Mouse (Mus musculus): Measurements from ENCODE around the gene Kcnj6.
"Not testable (repeated sequence)": the region's sequence is repeated elsewhere in the genome, so short reads cannot be mapped to it uniquely, and the experiment has no call there.

Kcnj6 gene

DNA sequence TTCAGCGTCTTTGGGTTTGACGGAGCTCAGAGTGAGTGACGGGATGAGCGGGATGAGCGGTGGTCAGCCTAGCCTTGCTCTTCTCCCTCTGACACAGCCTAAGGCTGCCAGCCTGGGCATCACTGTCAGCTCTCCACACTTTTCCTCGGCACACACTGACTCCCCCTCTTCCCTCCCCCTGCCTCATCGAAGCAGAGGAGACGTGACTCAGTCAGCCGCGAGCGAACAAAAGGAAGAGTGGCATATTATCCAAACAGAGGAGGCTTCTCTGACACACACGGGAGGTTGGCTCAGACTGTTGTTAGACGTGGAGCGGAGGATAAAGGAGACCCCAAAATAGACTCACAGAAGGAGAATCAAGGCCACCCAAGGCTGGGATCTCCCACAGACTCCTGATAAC lies 147.1 kb downstream of the Kcnj6 start:
- DNase-seq (ENCODE audit: low spot score in 2 of 2) = no peak

DNA sequence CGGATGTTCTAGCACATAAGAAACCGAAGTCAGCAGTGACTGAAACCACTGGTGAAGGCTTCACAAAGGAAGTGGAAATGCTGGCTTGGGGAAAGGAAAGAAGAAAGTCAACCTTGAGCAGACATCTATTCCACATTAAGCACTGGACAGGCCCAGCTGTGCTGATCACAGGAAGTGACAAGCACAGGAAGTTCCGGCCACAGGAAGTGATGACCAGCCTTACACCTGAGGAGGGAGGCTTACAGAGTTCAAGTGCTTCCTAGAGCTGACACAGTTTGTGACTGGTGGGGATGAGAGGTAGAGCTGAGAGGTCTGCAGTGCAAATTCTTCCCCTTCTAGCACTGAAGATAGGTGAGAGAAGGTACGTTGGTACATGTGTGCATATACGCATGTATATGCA lies 151.5 kb downstream of the Kcnj6 start:
- DNase-seq (ENCODE audit: low spot score in 2 of 2) = no peak

- DNase-seq (ENCODE audit: low spot score in 2 of 2) = no peak
Observed at GRCm38 (mm10) chr16:94844769-94845168, 152.7 kb downstream of the Kcnj6 start.

DNA sequence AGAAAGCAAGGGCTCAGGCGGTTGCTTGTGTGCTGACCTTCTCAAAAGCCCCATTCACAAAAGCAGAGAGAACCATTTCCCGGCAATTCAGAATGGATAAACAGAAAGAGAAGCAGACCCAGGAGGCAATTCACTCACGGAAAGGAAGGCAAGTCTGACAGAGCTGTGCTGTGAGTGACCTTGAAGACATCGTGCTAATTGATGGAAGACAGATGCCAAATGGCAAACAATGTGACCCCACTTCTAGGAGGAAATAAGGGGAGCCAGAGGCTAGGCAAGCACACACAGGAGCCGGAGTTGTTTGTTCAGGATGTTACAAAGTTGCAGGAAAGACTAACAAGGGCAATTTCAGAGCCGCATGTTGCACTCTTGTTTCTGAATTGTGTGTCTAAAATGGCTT lies 158.1 kb downstream of the Kcnj6 start:
- no peak for DNase-seq (ENCODE audit: low spot score in 2 of 2)

DNA sequence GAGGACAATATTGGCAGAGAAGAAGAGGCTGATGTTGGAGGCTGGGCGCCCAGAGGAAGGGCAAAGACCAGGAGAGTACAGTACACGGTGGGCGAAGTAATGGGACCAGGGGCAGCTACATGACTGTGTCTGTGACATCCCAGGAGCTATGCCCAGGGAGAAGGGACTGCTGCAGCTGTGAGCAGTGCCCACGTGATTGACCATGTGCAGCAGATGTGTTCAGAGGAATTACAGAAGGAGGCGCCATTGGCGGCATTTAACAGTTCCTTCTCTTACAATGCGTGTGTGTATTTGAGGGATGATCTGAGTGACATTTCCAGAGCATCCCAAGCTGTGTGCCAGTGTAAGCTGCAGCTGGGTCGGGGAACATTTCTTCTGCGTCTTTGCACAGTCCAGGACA lies 159.6 kb downstream of the Kcnj6 start:
- no peak for DNase-seq (ENCODE audit: low spot score in 2 of 2)

DNA sequence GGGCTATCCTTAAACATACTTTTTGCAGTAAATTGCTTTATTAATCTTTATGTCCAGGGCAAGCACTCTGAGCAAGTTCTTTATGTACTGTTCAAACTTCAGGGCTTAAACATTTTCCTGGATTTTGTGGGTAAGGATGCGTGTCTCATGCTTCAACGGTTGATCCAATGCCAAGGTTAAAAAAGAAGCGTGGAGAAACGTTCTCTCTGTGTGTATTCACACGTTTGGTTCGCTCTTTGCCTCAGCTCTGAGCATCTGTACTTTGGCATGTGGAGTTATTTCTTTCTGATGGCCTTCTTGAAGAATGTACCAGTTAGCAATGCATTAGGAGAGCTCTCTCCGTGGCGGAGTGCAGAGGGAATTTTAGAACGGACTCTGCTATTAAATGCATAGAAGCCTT lies 163.0 kb downstream of the Kcnj6 start:
- no peak for DNase-seq (ENCODE audit: low spot score in 2 of 2)

- no peak for DNase-seq (ENCODE audit: low spot score in 2 of 2)
Observed at GRCm38 (mm10) chr16:94828166-94828565, 169.3 kb downstream of the Kcnj6 start.

DNA sequence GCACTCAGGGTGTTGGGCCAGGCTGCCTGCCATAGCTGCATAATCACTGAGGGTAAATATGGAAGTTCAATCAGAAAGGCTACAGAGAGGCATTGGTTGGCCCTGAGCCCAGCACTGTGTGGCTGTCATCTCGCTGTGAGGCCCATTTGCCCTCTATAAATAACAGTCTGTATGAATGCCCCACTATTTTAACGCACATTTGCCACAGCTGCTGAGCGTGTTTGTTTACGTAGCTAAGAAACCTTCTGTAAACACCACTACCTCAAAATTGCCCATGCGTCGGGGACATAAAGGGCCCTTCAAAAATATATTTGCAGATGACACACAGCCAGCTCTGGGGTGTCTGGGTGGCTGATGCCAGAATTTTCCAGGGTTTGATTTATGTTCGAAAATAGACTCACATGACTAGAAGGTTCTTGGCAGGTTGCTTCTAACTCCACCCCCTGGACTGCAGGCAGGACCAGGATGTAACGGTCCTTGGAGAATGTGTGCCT lies 170.4 kb downstream of the Kcnj6 start:
- DNase-seq (ENCODE audit: low spot score in 2 of 2) = peak in 1 of 2 experiments; percentile 14

GRCm38 (mm10) chr16:94825274-94825673 lies 172.2 kb downstream of the Kcnj6 start:
- DNase-seq (ENCODE audit: low spot score in 2 of 2) = no peak

DNA sequence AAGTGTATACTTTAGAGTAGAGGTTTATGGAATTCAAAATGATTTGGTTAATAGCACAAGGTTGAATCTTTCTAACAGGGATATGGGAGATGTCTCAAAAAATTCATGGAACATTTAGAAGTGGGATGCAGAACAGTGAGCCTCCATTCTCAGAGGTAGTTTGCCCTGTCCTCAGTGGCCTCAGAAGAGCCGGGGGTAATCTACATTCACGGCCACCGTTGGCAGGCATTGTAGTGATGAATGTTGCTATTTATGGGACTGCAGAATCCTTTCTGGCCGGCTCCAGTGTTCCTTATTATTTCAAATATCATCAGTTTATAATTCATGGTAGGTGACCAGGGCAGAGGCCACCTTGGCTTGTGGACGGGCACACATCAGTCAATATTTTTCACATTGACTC lies 174.9 kb downstream of the Kcnj6 start:
- DNase-seq (ENCODE audit: low spot score in 2 of 2) = no peak

- DNase-seq (ENCODE audit: low spot score in 2 of 2) = no peak
Observed at GRCm38 (mm10) chr16:94821610-94822009, 175.9 kb downstream of the Kcnj6 start.

DNA sequence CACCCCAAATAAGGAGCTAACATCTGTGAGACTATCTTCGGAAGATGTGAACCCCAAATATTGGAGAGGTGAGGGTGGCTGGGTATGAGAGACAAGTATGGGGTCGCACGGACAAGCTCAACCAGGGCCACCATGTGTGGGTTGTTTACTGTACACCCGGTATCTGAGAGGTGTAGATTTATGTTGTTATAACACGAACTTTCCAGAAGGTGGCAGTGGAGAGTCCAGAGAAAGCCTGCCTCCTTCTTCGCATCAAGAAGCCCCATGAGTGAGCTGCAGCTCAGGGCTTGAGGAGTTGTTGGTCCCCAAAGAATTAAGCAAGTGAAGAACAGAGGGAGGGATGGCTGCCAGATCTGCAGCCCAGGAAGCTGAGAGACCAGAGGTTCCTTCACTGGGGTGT lies 181.1 kb downstream of the Kcnj6 start:
- peak in 1 of 2 experiments; percentile 31 for DNase-seq (ENCODE audit: low spot score in 2 of 2)

DNA sequence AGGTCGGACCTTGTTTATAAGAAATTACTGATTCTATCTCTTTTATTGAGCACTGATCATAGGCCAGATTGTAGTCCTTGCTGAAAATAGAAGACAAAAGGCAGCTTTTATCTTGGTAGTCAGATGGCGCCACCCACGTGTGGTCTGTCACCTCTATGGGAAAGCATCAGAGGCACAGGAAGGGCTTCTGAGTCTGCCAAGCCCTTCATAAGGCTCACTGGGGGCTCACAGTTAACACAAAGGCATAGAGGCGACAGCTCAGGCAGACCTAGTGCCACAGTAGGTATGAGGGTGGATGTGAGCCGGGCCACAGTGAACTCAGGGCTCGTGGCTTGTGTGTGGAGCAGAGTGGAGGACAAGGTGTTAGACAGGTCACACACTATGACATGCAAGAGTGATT lies 181.6 kb downstream of the Kcnj6 start:
- DNase-seq (ENCODE audit: low spot score in 2 of 2) = no peak

GRCm38 (mm10) chr16:94809286-94809685 lies 188.2 kb downstream of the Kcnj6 start:
- DNase-seq (ENCODE audit: low spot score in 2 of 2) = not testable (repeated sequence)

- DNase-seq (ENCODE audit: low spot score in 2 of 2) = no peak
Observed at GRCm38 (mm10) chr16:94798241-94798640, 199.3 kb downstream of the Kcnj6 start.

GRCm38 (mm10) chr16:94797366-94797765 lies 200.1 kb downstream of the Kcnj6 start:
- DNase-seq (ENCODE audit: low spot score in 2 of 2) = no peak

DNA sequence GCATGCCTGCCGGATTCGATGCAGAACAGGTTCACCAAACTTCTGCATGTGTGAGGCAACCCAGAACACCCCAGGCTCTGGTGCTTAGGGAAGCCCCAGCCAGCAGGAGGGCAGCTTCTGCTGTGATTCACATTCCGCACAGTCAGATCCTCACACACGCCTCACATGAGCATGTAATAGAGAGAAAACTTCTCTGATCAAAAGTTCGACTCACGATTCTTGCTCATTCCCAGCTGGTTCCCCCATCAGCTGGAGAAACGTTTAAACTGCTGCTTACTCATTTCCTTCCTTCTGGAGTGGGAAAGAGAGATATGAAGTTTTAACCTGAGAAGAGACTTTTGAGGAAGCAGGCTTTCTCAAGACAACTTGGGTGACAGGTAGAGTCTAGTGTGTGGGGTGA lies 204.5 kb downstream of the Kcnj6 start:
- DNase-seq (ENCODE audit: low spot score in 2 of 2) = no peak

DNA sequence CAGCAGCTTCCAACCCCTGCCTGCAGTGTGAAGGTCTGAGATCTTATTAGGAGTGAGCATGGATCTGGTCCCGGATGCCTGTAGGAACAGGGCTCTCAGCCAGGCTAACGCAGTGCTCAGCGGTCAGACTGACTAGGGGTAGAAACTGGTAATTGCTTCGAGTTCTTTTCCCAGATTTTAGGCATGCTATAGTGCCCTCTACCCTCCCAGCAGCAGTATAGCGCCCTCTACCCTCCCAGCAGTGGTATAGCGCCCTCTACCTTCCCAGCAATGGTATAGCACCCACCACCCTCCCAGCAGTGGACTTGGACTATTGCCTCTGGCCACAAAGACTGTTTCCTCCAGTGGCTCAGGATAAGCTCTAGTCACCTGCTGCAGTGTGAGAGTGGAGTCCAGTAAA lies 207.5 kb downstream of the Kcnj6 start:
- DNase-seq (ENCODE audit: low spot score in 2 of 2) = no peak

- DNase-seq (ENCODE audit: low spot score in 2 of 2) = no peak
Observed at GRCm38 (mm10) chr16:94788716-94789115, 208.8 kb downstream of the Kcnj6 start.

DNA sequence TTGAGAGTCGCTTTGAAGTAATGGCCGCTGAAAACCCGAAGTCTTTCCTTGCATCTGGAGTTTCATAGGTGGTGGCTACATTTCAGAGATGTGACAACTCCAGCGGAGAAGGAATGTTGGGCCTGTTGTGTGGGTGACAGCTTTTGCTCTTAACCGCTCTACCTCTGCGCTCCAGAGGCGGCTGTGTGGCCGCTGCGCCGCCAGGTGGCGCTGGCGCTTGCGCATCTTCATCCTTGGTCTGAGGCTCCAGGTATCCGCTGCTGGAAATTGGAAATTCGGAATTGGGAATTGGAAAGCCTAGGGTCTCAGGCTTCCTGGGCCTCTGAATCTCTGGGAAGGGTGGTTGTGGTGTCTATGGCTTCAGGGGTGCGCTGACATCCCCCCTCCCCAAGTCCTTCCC lies 209.3 kb downstream of the Kcnj6 start:
- DNase-seq (ENCODE audit: low spot score in 2 of 2) = peak; percentile 74 to 75

DNA sequence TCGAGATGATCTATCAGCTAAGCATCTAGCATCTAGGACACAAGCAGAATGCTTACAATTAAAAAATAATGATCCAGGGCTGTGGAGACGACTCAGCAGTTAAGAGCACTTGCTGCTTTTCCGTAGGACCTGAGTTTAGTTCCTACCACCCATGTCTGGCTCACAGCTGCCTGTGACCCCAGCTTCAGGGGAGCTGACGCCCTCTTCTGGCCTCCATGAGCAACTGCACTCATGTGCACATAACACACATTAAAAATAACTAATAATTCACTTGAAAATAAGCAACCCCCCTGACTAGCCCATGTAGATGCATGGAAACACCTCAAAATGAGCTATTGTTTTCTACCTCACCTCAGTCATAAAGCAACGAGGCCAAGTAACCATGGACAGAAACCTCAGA lies 211.6 kb downstream of the Kcnj6 start:
- DNase-seq (ENCODE audit: low spot score in 2 of 2) = no peak

GRCm38 (mm10) chr16:94783696-94784095 lies 213.8 kb downstream of the Kcnj6 start:
- no peak for DNase-seq (ENCODE audit: low spot score in 2 of 2)

- DNase-seq (ENCODE audit: low spot score in 2 of 2) = peak in 1 of 2 experiments; percentile 21
Observed at GRCm38 (mm10) chr16:94782110-94782946, 215.2 kb downstream of the Kcnj6 start.

- no peak for DNase-seq (ENCODE audit: low spot score in 2 of 2)
Observed at GRCm38 (mm10) chr16:94773928-94774327, 223.6 kb downstream of the Kcnj6 start.

Measured in frontal cortex, postnatal 25 days (tissue).